Mouse (Mus musculus) liver, embryonic 15.5 days (tissue): ENCODE measurements around the gene Rfx3. TPM values are rescaled to one million over a fixed set of nuclear protein-coding genes. Genes with fewer than 3 reads are reported as not detected.

Experiments
- ATAC-seq: fragments of 200-750 bp; cut with Nextera tagmentation; 2 replicates; pipeline ENCODE4 v1.8.0; 2017; ENCODE audit warnings: moderate number of reproducible peaks, mild to moderate bottlenecking, moderate library complexity; ENCODE audit not compliant: insufficient read depth
- H3K27ac ChIP-seq: fragments of 300-500 bp; sonication (generic); replicated peaks from 2 replicates; pipeline ENCODE4 v1.5.1; 2015; ENCODE audit warnings: mild to moderate bottlenecking, inconsistent platforms
- H3K27me3 ChIP-seq: fragments of 300-500 bp; sonication (generic); 2 replicates; pipeline ENCODE4 v1.6.1; 2015; ENCODE audit warnings: mild to moderate bottlenecking, inconsistent platforms
- H3K36me3 ChIP-seq: fragments of 300-500 bp; sonication (generic); replicated peaks from 2 replicates; pipeline ENCODE4 v1.6.1; 2015; ENCODE audit warnings: moderate library complexity, mild to moderate bottlenecking, inconsistent platforms
- H3K4me1 ChIP-seq: fragments of 300-500 bp; sonication (generic); replicated peaks from 2 replicates; pipeline ENCODE4 v1.6.1; 2015; ENCODE audit warnings: inconsistent platforms
- H3K4me2 ChIP-seq: fragments of 300-500 bp; sonication (generic); 2 replicates; pipeline ENCODE4 v1.6.1; 2015; ENCODE audit warnings: moderate library complexity, mild to moderate bottlenecking, inconsistent platforms
- H3K4me3 ChIP-seq: fragments of 300-500 bp; sonication (generic); replicated peaks from 2 replicates; pipeline ENCODE4 v1.5.1; 2015; ENCODE audit warnings: mild to moderate bottlenecking, inconsistent platforms
- H3K9ac ChIP-seq: fragments of 300-500 bp; sonication (generic); 2 replicates; pipeline ENCODE4 v1.6.1; 2015; ENCODE audit warnings: moderate library complexity, mild to moderate bottlenecking, inconsistent platforms
- H3K9me3 ChIP-seq: fragments of 300-500 bp; sonication (generic); replicated peaks from 2 replicates; pipeline ENCODE4 v1.6.1; 2016; ENCODE audit warnings: inconsistent platforms
- WGBS: fragments of 180-500 bp; shearing (Covaris S2); methylation state at CpG from one replicate; pipeline ENCODE4 v1.1.7; 2015; ENCODE audit warnings: mixed read lengths; ENCODE audit not compliant: insufficient replicate concordance; 5-methylcytosine and 5-hydroxymethylcytosine counted together
- polyA plus RNA-seq: library from polyadenylated mRNA; unstranded; fragments of >200 nt; fragmentation: Nextera tagmentation; extraction: Ambion mirVana; gene quantifications from 2 replicates; pipeline ENCODE4 v1.2.1, GENCODE M21; 2015

Gene Rfx3
- polyA plus RNA-seq, 1 experiment from 2014 or later = 1.7 TPM

DNA sequence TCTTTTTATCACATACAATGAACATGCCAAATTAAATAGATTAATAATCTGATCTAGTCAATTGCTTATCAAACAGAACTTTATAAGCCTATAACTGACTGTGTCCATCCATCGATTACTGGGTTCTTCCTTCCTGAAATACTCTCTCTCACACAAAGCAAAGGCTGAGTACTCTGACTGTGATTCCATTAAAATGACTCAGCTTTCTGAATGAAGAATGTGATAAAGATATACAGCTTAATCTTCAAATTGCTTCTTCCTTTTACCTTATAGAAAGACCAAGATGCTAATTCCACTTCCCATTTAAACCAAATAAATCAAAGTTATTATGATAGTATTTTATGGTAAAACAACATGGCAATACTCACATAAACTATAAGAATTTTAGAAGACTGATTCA lies 105.8 kb downstream of the Rfx3 start:
- Histone ChIP-seq H3K36me3 (no peaks in the 10 kb centered on the region), H3K27ac (no peak overlapping the region), H3K9ac (no peak overlapping the region), H3K4me1 (peaks cover 38% of the 10 kb centered on the region), H3K4me3 (no peak overlapping the region), H3K9me3 (no peaks in the 10 kb centered on the region), H3K4me2 (no peak overlapping the region), H3K27me3 (no peaks in the 10 kb centered on the region)
- 47% methylated on average over 1 of the region's 1 CpGs for WGBS
- no peak for ATAC-seq

DNA sequence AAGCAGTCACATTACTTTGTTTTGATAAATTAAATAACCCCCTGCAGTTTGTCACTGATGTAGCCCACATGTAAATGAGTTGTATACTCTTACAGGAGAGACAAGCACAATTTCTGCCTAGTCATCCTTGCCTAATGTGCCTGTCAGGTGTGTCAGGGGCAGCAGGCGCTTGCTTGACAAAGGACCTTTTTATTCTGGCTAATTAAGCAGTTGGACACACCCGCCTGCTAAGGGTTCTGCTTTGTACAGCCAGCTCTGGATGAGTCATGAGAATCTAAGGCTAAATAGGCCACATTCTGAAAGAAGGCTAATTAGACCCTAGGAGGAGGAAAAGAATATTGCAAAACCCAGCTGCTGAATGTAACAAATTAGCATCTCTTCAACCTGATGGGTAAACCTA lies 106.3 kb downstream of the Rfx3 start:
- no peaks in the 10 kb centered on the region for H3K27me3 ChIP-seq
- 0 out of 2 replicates have a peak, but pooled peaks have one; percentile 30 for ATAC-seq
- no peaks in the 10 kb centered on the region for H3K36me3 ChIP-seq
- H3K4me3 ChIP-seq = no peak overlapping the region
- H3K4me2 ChIP-seq = no peak overlapping the region
- peak overlapping the region; percentile 34; the same call in 1 of the 2 replicates for H3K27ac ChIP-seq
- peaks cover 38% of the 10 kb centered on the region for H3K4me1 ChIP-seq
- no peak overlapping the region for H3K9ac ChIP-seq
- 22% methylated on average over 2 of the region's 2 CpGs for WGBS
- H3K9me3 ChIP-seq = no peaks in the 10 kb centered on the region

DNA sequence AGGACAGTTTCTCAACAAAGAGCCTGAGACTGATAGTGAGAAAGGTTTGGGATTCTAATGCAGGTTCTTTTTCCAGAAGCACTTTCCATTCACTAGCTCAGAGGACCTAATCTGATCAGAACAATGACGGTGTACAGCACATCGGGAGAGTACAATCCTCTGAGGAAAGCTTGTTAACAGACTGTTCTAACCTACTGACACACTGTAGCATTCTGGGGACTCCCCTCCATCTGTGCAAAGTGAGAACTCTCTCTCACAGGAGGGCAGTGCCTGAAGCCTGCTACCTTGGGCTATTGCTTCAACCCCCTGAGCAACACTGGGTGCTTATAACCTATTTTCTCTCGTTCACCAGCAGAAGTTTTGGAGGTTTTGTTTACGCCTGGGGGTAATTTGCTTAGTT lies 106.8 kb downstream of the Rfx3 start:
- Histone ChIP-seq H3K4me3 (no peak overlapping the region), H3K36me3 (no peaks in the 10 kb centered on the region), H3K27me3 (no peaks in the 10 kb centered on the region), H3K4me1 (peaks cover 38% of the 10 kb centered on the region), H3K27ac (peak overlapping the region; percentile 34; the same call in 1 of the 2 replicates), H3K9me3 (no peaks in the 10 kb centered on the region), H3K9ac (no peak overlapping the region), H3K4me2 (no peak overlapping the region)
- no peak for ATAC-seq
- WGBS = 35% methylated on average over 4 of the region's 4 CpGs

DNA sequence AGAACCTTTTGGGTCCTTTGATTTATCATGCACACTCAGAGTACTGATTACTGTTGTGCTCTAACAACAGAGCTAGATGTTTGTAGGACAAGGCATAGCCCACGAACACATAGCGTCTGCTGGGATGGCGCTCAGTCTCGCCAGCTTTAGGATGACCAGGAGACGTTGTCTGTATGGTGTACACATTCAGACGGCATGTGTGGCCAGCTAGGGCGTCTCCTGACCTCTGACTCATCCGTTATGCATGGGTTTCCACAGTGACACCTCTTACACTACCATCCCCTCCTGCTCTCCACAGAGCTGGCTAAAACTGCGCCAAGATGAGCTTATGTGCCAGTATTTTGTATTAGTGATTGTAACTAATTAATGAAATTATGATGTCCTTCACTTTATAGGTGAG lies 108.4 kb downstream of the Rfx3 start:
- no peak overlapping the region for H3K4me2 ChIP-seq
- 64% methylated on average over 9 of the region's 9 CpGs for WGBS
- no peak overlapping the region for H3K4me3 ChIP-seq
- peaks cover 30% of the 10 kb centered on the region for H3K4me1 ChIP-seq
- H3K36me3 ChIP-seq = no peaks in the 10 kb centered on the region
- ATAC-seq = no peak
- no peak overlapping the region for H3K9ac ChIP-seq
- no peaks in the 10 kb centered on the region for H3K9me3 ChIP-seq
- H3K27me3 ChIP-seq = no peaks in the 10 kb centered on the region
- no peak overlapping the region for H3K27ac ChIP-seq

DNA sequence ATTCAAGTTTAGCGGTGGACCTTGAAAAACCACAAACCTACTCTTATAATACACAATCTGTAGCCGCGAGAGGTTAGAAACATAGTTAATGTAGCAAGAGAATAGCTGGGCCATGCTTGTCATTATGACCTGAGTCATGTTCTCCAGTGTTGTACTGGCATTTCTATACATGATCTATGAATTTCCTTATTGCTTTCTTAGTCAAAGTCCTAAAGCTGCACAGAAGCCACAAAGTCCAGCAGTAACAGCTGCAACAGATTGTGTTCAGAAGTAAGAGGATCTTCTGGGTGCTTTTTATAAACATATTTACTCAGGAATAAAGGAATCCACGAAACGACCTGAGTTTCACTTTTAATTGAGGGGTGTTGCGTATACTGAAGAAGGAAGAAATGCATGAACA lies 109.3 kb downstream of the Rfx3 start:
- H3K9ac ChIP-seq = no peak overlapping the region
- no peaks in the 10 kb centered on the region for H3K9me3 ChIP-seq
- peaks cover 26% of the 10 kb centered on the region for H3K4me1 ChIP-seq
- H3K4me3 ChIP-seq = no peak overlapping the region
- H3K27ac ChIP-seq = no peak overlapping the region
- no peak overlapping the region for H3K4me2 ChIP-seq
- WGBS = 74% methylated on average over 6 of the region's 6 CpGs
- no peak for ATAC-seq
- H3K27me3 ChIP-seq = no peaks in the 10 kb centered on the region
- no peaks in the 10 kb centered on the region for H3K36me3 ChIP-seq

DNA sequence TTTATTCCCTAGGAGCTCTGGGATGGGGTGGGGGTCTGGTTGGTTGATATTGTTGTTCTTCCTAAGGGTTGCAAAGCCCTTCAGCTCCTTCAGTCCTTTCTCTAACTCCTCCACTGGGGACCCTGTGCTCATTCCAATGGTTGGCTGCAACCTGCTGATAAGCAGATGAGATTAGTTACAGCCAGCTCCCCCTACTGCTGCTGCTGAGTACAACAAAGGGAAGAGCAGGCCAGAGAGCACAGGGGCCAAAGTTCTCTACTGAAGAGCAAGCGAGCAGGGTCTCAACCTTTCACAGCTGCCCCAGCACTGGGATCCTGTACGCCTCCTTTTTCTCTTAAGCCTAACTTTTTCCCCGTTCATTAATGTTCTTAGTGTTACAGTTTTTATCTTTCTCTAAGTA lies 126.4 kb downstream of the Rfx3 start:
- Histone ChIP-seq H3K9ac (no peak overlapping the region), H3K27me3 (no peaks in the 10 kb centered on the region), H3K9me3 (no peaks in the 10 kb centered on the region), H3K27ac (no peak overlapping the region), H3K4me2 (no peak overlapping the region), H3K4me3 (no peak overlapping the region), H3K4me1 (peaks cover 6% of the 10 kb centered on the region), H3K36me3 (no peaks in the 10 kb centered on the region)
- peak; percentile 54 for ATAC-seq
- 57% methylated on average over 3 of the region's 3 CpGs for WGBS

DNA sequence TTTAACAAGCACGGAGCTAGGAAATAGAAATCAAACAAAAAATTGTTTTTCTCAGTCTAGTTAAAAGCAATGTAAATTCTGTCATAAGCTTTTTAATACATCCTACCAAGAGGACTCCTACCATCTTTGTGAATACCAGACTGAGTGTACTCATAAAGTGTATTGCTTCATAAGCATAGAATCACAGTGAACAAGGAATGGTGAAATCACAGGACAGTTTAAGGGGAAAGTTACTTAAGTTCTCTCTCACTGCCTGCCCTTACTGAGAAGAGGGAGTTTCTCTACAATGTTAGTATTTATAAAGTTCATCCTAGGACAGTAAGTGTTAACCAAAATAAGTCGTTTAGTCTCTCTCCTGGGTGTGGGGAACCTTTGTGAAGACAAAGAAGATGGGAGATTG lies 133.5 kb downstream of the Rfx3 start:
- Histone ChIP-seq H3K27me3 (no peaks in the 10 kb centered on the region), H3K4me2 (no peak overlapping the region), H3K9ac (no peak overlapping the region), H3K36me3 (no peaks in the 10 kb centered on the region), H3K27ac (no peak overlapping the region), H3K4me3 (no peak overlapping the region), H3K9me3 (no peaks in the 10 kb centered on the region), H3K4me1 (peaks cover 6% of the 10 kb centered on the region; the same call in 1 of the 2 replicates)
- WGBS = 71% methylated on average over 2 of the region's 2 CpGs
- no peak for ATAC-seq

DNA sequence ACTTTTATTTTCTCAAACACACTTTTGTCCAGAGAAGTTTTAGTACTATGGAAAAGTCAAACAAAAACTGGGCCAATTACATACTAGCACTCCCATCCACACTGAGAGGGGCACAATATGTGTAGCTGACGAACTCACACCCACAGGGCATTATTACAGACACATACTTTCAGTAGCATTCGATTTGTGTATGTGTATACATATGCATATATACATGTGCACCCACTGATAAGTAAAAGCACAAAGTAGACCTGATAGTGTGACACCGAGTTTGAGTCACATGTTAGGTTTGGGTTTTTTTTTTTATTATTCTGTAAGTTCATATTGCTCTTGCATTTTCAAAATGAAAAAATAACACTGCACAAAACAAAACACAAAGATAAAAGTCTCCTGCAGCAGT lies 140.2 kb downstream of the Rfx3 start:
- H3K4me2 ChIP-seq = no peak overlapping the region
- H3K9ac ChIP-seq = no peak overlapping the region
- H3K36me3 ChIP-seq = no peaks in the 10 kb centered on the region
- ATAC-seq = peak; percentile 74
- H3K27me3 ChIP-seq = no peaks in the 10 kb centered on the region
- WGBS = 30% methylated on average over 3 of the region's 3 CpGs
- H3K4me1 ChIP-seq = peaks cover 21% of the 10 kb centered on the region
- H3K4me3 ChIP-seq = no peak overlapping the region
- H3K9me3 ChIP-seq = no peaks in the 10 kb centered on the region
- no peak overlapping the region for H3K27ac ChIP-seq

DNA sequence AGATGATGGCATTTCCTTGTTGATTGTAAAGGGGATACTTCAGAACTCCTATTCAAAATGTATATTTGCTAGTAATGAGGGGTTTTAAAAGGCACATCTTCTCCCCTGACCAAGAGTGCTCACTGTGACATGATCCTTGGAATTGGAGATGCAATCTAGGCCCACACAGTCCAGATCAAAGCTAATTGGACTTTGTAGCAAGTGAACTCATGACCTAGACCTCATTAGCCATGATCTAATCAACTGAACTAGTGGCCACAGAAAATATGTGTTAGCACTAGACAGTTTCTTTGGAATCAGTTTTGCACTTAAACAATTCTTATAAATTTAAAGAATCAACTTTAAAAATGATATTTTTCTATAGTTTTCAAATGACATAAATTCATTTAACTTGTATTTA lies 151.3 kb downstream of the Rfx3 start:
- no peaks in the 10 kb centered on the region for H3K36me3 ChIP-seq
- no peaks in the 10 kb centered on the region for H3K4me1 ChIP-seq
- H3K4me2 ChIP-seq = no peak overlapping the region
- no peak overlapping the region for H3K9ac ChIP-seq
- no peak for ATAC-seq
- no peak overlapping the region for H3K27ac ChIP-seq
- H3K27me3 ChIP-seq = no peaks in the 10 kb centered on the region
- H3K9me3 ChIP-seq = no peaks in the 10 kb centered on the region
- no peak overlapping the region for H3K4me3 ChIP-seq

DNA sequence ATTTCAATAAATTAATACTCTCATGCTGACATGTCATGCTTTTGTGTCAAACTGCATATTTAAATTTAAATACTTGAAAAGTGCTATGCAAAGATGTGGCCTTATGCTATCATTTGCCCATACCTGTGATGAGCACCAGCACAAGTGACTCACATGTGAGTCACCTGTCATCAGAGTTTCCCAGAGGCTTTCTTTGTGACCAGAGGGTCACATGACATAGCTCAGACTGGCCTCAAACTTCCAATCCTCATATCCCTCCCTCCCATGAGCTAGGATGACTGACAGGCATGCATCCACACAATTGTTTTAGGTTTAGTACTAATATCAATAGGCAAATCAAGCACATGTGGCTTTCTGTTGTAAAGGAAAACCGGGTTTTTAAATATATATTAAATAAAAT lies 162.0 kb downstream of the Rfx3 start:
- no peak overlapping the region for H3K4me2 ChIP-seq
- H3K4me3 ChIP-seq = no peak overlapping the region
- H3K36me3 ChIP-seq = no peaks in the 10 kb centered on the region
- H3K9ac ChIP-seq = no peak overlapping the region
- H3K27ac ChIP-seq = no peak overlapping the region
- no peaks in the 10 kb centered on the region for H3K4me1 ChIP-seq
- WGBS = 59% methylated on average over 1 of the region's 1 CpGs
- H3K9me3 ChIP-seq = no peaks in the 10 kb centered on the region
- no peak for ATAC-seq
- no peaks in the 10 kb centered on the region for H3K27me3 ChIP-seq

DNA sequence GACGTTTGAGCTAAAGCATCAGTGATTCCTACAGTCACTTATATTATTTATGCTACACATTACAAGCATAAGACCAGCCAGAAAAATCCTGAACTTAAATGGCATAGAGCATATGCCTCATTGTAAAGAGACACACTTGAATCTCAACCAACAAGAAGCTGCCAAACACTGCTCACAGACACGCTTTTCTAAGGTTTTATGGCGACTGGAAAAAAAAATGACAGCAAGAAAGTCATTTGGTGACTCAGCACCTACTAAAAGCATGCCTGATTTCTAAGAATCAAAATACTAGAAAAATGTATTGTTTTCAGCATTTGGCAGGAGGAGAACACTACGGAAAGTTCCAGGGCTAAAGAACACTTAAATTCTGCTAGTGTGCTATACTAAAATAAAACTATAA lies 163.9 kb downstream of the Rfx3 start:
- 80% methylated on average over 4 of the region's 4 CpGs for WGBS
- H3K27ac ChIP-seq = no peak overlapping the region
- no peaks in the 10 kb centered on the region for H3K36me3 ChIP-seq
- H3K9me3 ChIP-seq = no peaks in the 10 kb centered on the region
- H3K4me1 ChIP-seq = no peaks in the 10 kb centered on the region
- H3K4me3 ChIP-seq = no peak overlapping the region
- H3K27me3 ChIP-seq = no peaks in the 10 kb centered on the region
- no peak overlapping the region for H3K4me2 ChIP-seq
- no peak overlapping the region for H3K9ac ChIP-seq
- ATAC-seq = no peak

DNA sequence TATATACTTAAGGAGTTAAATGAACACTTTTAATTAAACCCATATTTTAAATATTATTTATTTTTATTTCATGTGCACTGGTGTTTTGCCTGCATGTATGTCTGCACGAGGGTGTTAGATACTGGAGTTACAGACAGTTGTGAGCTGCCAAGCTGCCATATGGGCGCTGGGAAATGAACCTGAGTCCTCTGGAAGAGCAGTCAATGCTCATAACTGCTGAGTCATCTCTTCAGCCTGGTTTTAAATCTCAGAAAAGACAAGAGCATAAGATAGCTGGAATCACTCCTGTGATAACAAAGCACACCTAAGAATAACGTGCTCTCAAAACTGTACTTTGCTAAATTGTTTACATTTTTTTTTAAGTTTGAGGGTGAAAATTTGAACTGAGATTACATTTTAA lies 172.3 kb downstream of the Rfx3 start:
- no peaks in the 10 kb centered on the region for H3K27me3 ChIP-seq
- H3K4me3 ChIP-seq = no peak overlapping the region
- no peak for ATAC-seq
- WGBS = 40% methylated on average over 3 of the region's 3 CpGs
- no peak overlapping the region for H3K9ac ChIP-seq
- no peak overlapping the region for H3K4me2 ChIP-seq
- H3K27ac ChIP-seq = no peak overlapping the region
- H3K4me1 ChIP-seq = no peaks in the 10 kb centered on the region
- no peaks in the 10 kb centered on the region for H3K9me3 ChIP-seq
- no peaks in the 10 kb centered on the region for H3K36me3 ChIP-seq
